Mouse (Mus musculus): ENCODE measurements around the gene S1pr5. TPM values are rescaled to one million over a fixed set of nuclear protein-coding genes. Genes with fewer than 3 reads are reported as not detected.
"Not testable (repeated sequence)": the region's sequence is repeated elsewhere in the genome, so short reads cannot be mapped to it uniquely, and the experiment has no call there.

The S1pr5 gene
- polyA plus RNA-seq, 1 experiment, result 0.78 TPM

GRCm38 (mm10) chr9:21206848-21207247 lies 41.4 kb downstream of the S1pr5 start:
- no peaks in the 10 kb centered on the region for H3K36me3 ChIP-seq (ENCODE audit: control insufficient read depth, insufficient read depth, low read length)
- H3K4me1 ChIP-seq (replicated peaks; ENCODE audit: control insufficient read depth, insufficient read depth, low read length), result no peaks in the 10 kb centered on the region
- TF ChIP-seq CTCF (IDR thresholded peaks at IDR 0.05; ENCODE audit: borderline replicate concordance, control insufficient read depth, extremely low read depth, insufficient read depth, low read length, poor library complexity), result no peak
- no peak for TF ChIP-seq POLR2A (IDR thresholded peaks at IDR 0.05; ENCODE audit: control insufficient read depth, extremely low read depth, insufficient read depth, low read length, poor library complexity)
- H3K27me3 ChIP-seq (ENCODE audit: control insufficient read depth, insufficient read depth, low read length), result no peaks in the 10 kb centered on the region
- no peak overlapping the region for H3K4me3 ChIP-seq (ENCODE audit: control insufficient read depth, insufficient read depth, low read length)
- no peak overlapping the region for H3K27ac ChIP-seq (ENCODE audit: control insufficient read depth, insufficient read depth, low read length)
- WGBS, result 89% methylated on average over 6 of the region's 6 CpGs
- DNase-seq, result no peak

- TF ChIP-seq CTCF (IDR thresholded peaks at IDR 0.05; ENCODE audit: borderline replicate concordance, control insufficient read depth, extremely low read depth, insufficient read depth, low read length, poor library complexity), result no peak
- no peak for TF ChIP-seq POLR2A (IDR thresholded peaks at IDR 0.05; ENCODE audit: control insufficient read depth, extremely low read depth, insufficient read depth, low read length, poor library complexity)
- H3K27me3 ChIP-seq (ENCODE audit: control insufficient read depth, insufficient read depth, low read length), result no peaks in the 10 kb centered on the region
- no peak for DNase-seq
- no peak overlapping the region for H3K27ac ChIP-seq (ENCODE audit: control insufficient read depth, insufficient read depth, low read length)
- H3K36me3 ChIP-seq (ENCODE audit: control insufficient read depth, insufficient read depth, low read length), result no peaks in the 10 kb centered on the region
- no peak overlapping the region for H3K4me3 ChIP-seq (ENCODE audit: control insufficient read depth, insufficient read depth, low read length)
- no peaks in the 10 kb centered on the region for H3K4me1 ChIP-seq (replicated peaks; ENCODE audit: control insufficient read depth, insufficient read depth, low read length)
- 77% methylated on average over 23 of the region's 23 CpGs for WGBS
Measured at GRCm38 (mm10) chr9:21204528-21205272, 43.5 kb downstream of the S1pr5 start.

GRCm38 (mm10) chr9:21204156-21204527 lies 44.1 kb downstream of the S1pr5 start:
- no peak overlapping the region for H3K27ac ChIP-seq (ENCODE audit: control insufficient read depth, insufficient read depth, low read length)
- TF ChIP-seq POLR2A (IDR thresholded peaks at IDR 0.05; ENCODE audit: control insufficient read depth, extremely low read depth, insufficient read depth, low read length, poor library complexity), result no peak
- TF ChIP-seq CTCF (IDR thresholded peaks at IDR 0.05; ENCODE audit: borderline replicate concordance, control insufficient read depth, extremely low read depth, insufficient read depth, low read length, poor library complexity), result no peak
- no peak overlapping the region for H3K4me3 ChIP-seq (ENCODE audit: control insufficient read depth, insufficient read depth, low read length)
- no peaks in the 10 kb centered on the region for H3K36me3 ChIP-seq (ENCODE audit: control insufficient read depth, insufficient read depth, low read length)
- no peak for DNase-seq
- no peaks in the 10 kb centered on the region for H3K4me1 ChIP-seq (replicated peaks; ENCODE audit: control insufficient read depth, insufficient read depth, low read length)
- WGBS, result 90% methylated on average over 8 of the region's 8 CpGs
- no peaks in the 10 kb centered on the region for H3K27me3 ChIP-seq (ENCODE audit: control insufficient read depth, insufficient read depth, low read length)

GRCm38 (mm10) chr9:21198960-21199359 lies 49.3 kb downstream of the S1pr5 start:
- H3K4me3 ChIP-seq (ENCODE audit: control insufficient read depth, insufficient read depth, low read length), result no peak overlapping the region
- H3K36me3 ChIP-seq (ENCODE audit: control insufficient read depth, insufficient read depth, low read length), result no peaks in the 10 kb centered on the region
- H3K27ac ChIP-seq (ENCODE audit: control insufficient read depth, insufficient read depth, low read length), result no peak overlapping the region
- no peaks in the 10 kb centered on the region for H3K27me3 ChIP-seq (ENCODE audit: control insufficient read depth, insufficient read depth, low read length)
- no peak for DNase-seq
- TF ChIP-seq POLR2A (IDR thresholded peaks at IDR 0.05; ENCODE audit: control insufficient read depth, extremely low read depth, insufficient read depth, low read length, poor library complexity), result no peak
- TF ChIP-seq CTCF (IDR thresholded peaks at IDR 0.05; ENCODE audit: borderline replicate concordance, control insufficient read depth, extremely low read depth, insufficient read depth, low read length, poor library complexity), result no peak
- peaks cover 7% of the 10 kb centered on the region for H3K4me1 ChIP-seq (replicated peaks; ENCODE audit: control insufficient read depth, insufficient read depth, low read length)
- 92% methylated on average over 3 of the region's 3 CpGs for whole genome bisulfite sequencing

- no peak overlapping the region for H3K4me3 ChIP-seq (ENCODE audit: control insufficient read depth, insufficient read depth, low read length)
- 95% methylated on average over 4 of the region's 4 CpGs for WGBS
- DNase-seq, result no peak
- H3K27me3 ChIP-seq (ENCODE audit: control insufficient read depth, insufficient read depth, low read length), result no peaks in the 10 kb centered on the region
- H3K27ac ChIP-seq (ENCODE audit: control insufficient read depth, insufficient read depth, low read length), result no peak overlapping the region
- peaks cover 7% of the 10 kb centered on the region for H3K4me1 ChIP-seq (replicated peaks; ENCODE audit: control insufficient read depth, insufficient read depth, low read length)
- TF ChIP-seq POLR2A (IDR thresholded peaks at IDR 0.05; ENCODE audit: control insufficient read depth, extremely low read depth, insufficient read depth, low read length, poor library complexity), result no peak
- no peak for TF ChIP-seq CTCF (IDR thresholded peaks at IDR 0.05; ENCODE audit: borderline replicate concordance, control insufficient read depth, extremely low read depth, insufficient read depth, low read length, poor library complexity)
- H3K36me3 ChIP-seq (ENCODE audit: control insufficient read depth, insufficient read depth, low read length), result no peaks in the 10 kb centered on the region
Measured at GRCm38 (mm10) chr9:21197981-21198380, 50.3 kb downstream of the S1pr5 start.

GRCm38 (mm10) chr9:21196521-21197433 lies 51.5 kb downstream of the S1pr5 start:
- WGBS, result 69% methylated on average over 19 of the region's 19 CpGs
- no peak for DNase-seq

GRCm38 (mm10) chr9:21195736-21196505 lies 52.3 kb downstream of the S1pr5 start:
- not testable (repeated sequence) for H3K27ac ChIP-seq (ENCODE audit: control insufficient read depth, insufficient read depth, low read length)

More at GRCm38 (mm10) chr9:21196521-21197433, 51.5 kb downstream of the S1pr5 start:
- no peaks in the 10 kb centered on the region for H3K36me3 ChIP-seq (ENCODE audit: control insufficient read depth, insufficient read depth, low read length)
- no peak overlapping the region for H3K4me3 ChIP-seq (ENCODE audit: control insufficient read depth, insufficient read depth, low read length)
- TF ChIP-seq CTCF (IDR thresholded peaks at IDR 0.05; ENCODE audit: borderline replicate concordance, control insufficient read depth, extremely low read depth, insufficient read depth, low read length, poor library complexity) (no peak), POLR2A (IDR thresholded peaks at IDR 0.05; ENCODE audit: control insufficient read depth, extremely low read depth, insufficient read depth, low read length, poor library complexity) (no peak)
- no peaks in the 10 kb centered on the region for H3K27me3 ChIP-seq (ENCODE audit: control insufficient read depth, insufficient read depth, low read length)
- H3K27ac ChIP-seq (ENCODE audit: control insufficient read depth, insufficient read depth, low read length), result no peak overlapping the region
- H3K4me1 ChIP-seq (replicated peaks; ENCODE audit: control insufficient read depth, insufficient read depth, low read length), result peaks cover 7% of the 10 kb centered on the region

More at GRCm38 (mm10) chr9:21195736-21196505, 52.3 kb downstream of the S1pr5 start:
- DNase-seq; H3K27me3 ChIP-seq (ENCODE audit: control insufficient read depth, insufficient read depth, low read length); H3K4me1 ChIP-seq (replicated peaks; ENCODE audit: control insufficient read depth, insufficient read depth, low read length); H3K4me3 ChIP-seq (ENCODE audit: control insufficient read depth, insufficient read depth, low read length); H3K36me3 ChIP-seq (ENCODE audit: control insufficient read depth, insufficient read depth, low read length): not testable (repeated sequence)
- WGBS, result 56% methylated on average over 7 of the region's 7 CpGs

All from thymus, adult 2 months (tissue).